8 mouse cellular contexts compared by ENCODE assay signal in the genomic region with DNA sequence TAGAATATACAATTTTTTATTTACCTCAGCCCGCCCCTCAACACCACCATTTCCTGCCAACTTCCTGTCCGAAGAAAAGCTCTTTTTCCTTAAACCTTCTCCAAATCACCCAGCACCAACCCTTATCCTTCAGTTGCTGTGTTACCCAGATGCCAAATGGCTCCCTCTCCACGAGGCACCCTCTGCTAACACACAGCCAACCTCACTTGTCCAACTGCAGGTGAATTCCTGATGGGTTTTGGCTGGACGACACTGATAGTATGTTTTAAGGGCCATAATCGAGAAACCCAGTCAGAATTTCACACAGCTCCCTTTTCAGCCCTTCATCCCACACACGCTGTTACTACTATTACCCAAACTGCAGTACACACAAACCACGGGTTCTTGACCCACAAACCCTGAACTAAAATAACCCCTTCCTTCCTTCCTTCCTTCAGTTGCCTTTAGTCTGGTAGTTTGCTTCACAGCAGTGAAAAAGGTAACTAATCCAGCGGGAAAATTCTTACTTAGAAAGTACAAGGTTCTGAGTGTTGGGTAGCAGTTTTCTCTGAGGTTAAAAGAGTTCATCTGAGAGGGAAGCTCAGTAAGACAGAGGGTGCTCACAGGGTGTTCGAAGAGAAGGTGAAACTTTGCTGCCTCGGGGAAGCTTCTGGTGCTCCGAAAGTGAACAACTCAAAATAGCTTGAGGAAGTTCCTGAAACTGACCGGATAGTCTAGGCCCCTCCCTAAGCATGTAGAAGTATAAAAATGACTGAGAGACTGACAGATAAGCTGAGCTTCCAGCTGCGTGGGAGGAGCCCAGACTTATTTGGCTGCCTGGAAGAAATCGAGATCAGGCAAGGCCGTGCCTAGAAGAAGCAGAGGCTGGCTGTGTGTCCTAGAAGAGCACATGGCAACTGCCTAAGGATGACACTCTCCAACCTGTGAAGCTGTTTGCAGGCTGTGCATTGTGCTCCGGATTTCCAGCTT. TPM values are rescaled to one million over a fixed set of nuclear protein-coding genes. Genes with fewer than 3 reads are reported as not detected.
A peak's percentile ranks its signal among the peaks of the same experiment; 100 is the strongest.
DNase-seq lines count a peak whose midpoint lies in the region; ATAC-seq and TF ChIP-seq lines count a peak whose summit lies in the region.

No protein-coding gene starts in this region.

- H3K4me1 ChIP-seq in heart, adult 2 months (ENCODE audit: control insufficient read depth, insufficient read depth, low read length) = peaks cover 3% of the 10 kb centered on the region
- peaks cover 29% of the 10 kb centered on the region for H3K4me1 ChIP-seq in forebrain, embryonic 10.5 days
- peaks cover 20% of the 10 kb centered on the region for H3K4me1 ChIP-seq in limb, embryonic 15.5 days
- peaks cover 37% of the 10 kb centered on the region for H3K4me1 ChIP-seq in neural tube, embryonic 15.5 days

- no peaks in the 10 kb centered on the region for H3K27me3 ChIP-seq in heart, adult 2 months (ENCODE audit: control insufficient read depth, insufficient read depth, low read length)
- no peaks in the 10 kb centered on the region for H3K27me3 ChIP-seq in forebrain, embryonic 10.5 days (ENCODE audit: poor library complexity, severe bottlenecking)
- H3K27me3 ChIP-seq in limb, embryonic 15.5 days = no peaks in the 10 kb centered on the region
- no peaks in the 10 kb centered on the region for H3K27me3 ChIP-seq in neural tube, embryonic 15.5 days (replicated peaks)

- TF ChIP-seq POLR2A in heart, adult 2 months (IDR thresholded peaks at IDR 0.05; ENCODE audit: insufficient read depth, low read depth, low read length) = no peak

- no peak for DNase-seq in heart, adult 2 months
- DNase-seq in heart, postnatal 25 days (ENCODE audit: low spot score) = no peak
- DNase-seq in CD4-positive helper T cell, adult 2 months (ENCODE audit: low read depth, low spot score) = peak; percentile 16
- DNase-seq in forebrain, embryonic 10.5 days (ENCODE audit: extremely low spot score, low spot score) = no peak
- no peak for DNase-seq in adrenal gland, postnatal 4 days (ENCODE audit: low spot score in 2 of 2)
- DNase-seq in gastrocnemius, postnatal 25 days = no peak

- H3K27ac ChIP-seq in heart, adult 2 months = no peak overlapping the region
- H3K27ac ChIP-seq in forebrain, embryonic 10.5 days = peak overlapping the region; percentile 91
- H3K27ac ChIP-seq in limb, embryonic 15.5 days = no peak overlapping the region
- peak overlapping the region; percentile 69 for H3K27ac ChIP-seq in neural tube, embryonic 15.5 days (replicated peaks)

- no peak for ATAC-seq in limb, embryonic 15.5 days (ENCODE audit: insufficient number of reproducible peaks, low FRiP score, low TSS enrichment, low read depth)
- 0 out of 2 replicates have a peak, but pooled peaks have one; percentile 0 for ATAC-seq in neural tube, embryonic 15.5 days (ENCODE audit: low FRiP score)

- intact Hi-C loops in heart, adult 2 months (cut with DNase I) = loop anchor here (2.0 kb wide), 1 partner anchor 14 kb away; a partner anchor contains a TSS
- intact Hi-C loops in heart, postnatal 25 days (cut with DNase I) = loop anchor here (1.0 to 5.0 kb wide), 2 partner anchors 11 to 1105 kb away; a partner anchor contains a TSS

- WGBS in heart, adult 2 months = 36% methylated on average over 16 of the region's 16 CpGs
- WGBS in forebrain, embryonic 10.5 days = 70% methylated on average over 16 of the region's 16 CpGs
- WGBS in limb, embryonic 15.5 days = 60% methylated on average over 16 of the region's 16 CpGs
- 62% methylated on average over 16 of the region's 16 CpGs for WGBS in neural tube, embryonic 15.5 days

- TF ChIP-seq CTCF in heart, adult 2 months (IDR thresholded peaks at IDR 0.05) = no peak

- peak overlapping the region; percentile 97; the same call in 1 of the 2 replicates for H3K4me3 ChIP-seq in heart, adult 2 months
- peak overlapping the region; percentile 88 for H3K4me3 ChIP-seq in forebrain, embryonic 10.5 days
- H3K4me3 ChIP-seq in limb, embryonic 15.5 days = peak overlapping the region; percentile 81; the same call in 1 of the 2 replicates
- peak overlapping the region; percentile 94 for H3K4me3 ChIP-seq in neural tube, embryonic 15.5 days (replicated peaks)

- peak overlapping the region; percentile 83 for H3K4me2 ChIP-seq in limb, embryonic 15.5 days
- H3K4me2 ChIP-seq in neural tube, embryonic 15.5 days = peak overlapping the region; percentile 87

- H3K9me3 ChIP-seq in forebrain, embryonic 10.5 days = no peaks in the 10 kb centered on the region
- H3K9me3 ChIP-seq in limb, embryonic 15.5 days = no peaks in the 10 kb centered on the region
- H3K9me3 ChIP-seq in neural tube, embryonic 15.5 days (replicated peaks) = no peaks in the 10 kb centered on the region

- no peak overlapping the region for H3K9ac ChIP-seq in heart, adult 2 months (ENCODE audit: low read depth, low read length)
- H3K9ac ChIP-seq in limb, embryonic 15.5 days = no peak overlapping the region
- peak overlapping the region; percentile 97 for H3K9ac ChIP-seq in neural tube, embryonic 15.5 days (replicated peaks)

- no peak for TF ChIP-seq EP300 in heart, adult 2 months (IDR thresholded peaks at IDR 0.05; ENCODE audit: insufficient read depth, low read depth, low read length)

- H3K79me2 ChIP-seq in heart, adult 2 months (replicated peaks; ENCODE audit: control insufficient read depth, insufficient read depth, low read length) = peaks cover 6% of the 10 kb centered on the region

- H3K36me3 ChIP-seq in heart, adult 2 months (ENCODE audit: control insufficient read depth, insufficient read depth, low read length) = no peaks in the 10 kb centered on the region
- no peaks in the 10 kb centered on the region for H3K36me3 ChIP-seq in forebrain, embryonic 10.5 days (replicated peaks)
- no peaks in the 10 kb centered on the region for H3K36me3 ChIP-seq in limb, embryonic 15.5 days
- no peaks in the 10 kb centered on the region for H3K36me3 ChIP-seq in neural tube, embryonic 15.5 days

RNA-seq across cellular contexts. Expression of a gene that starts 13.3 kb away (rescaled TPM):
- total RNA-seq in heart, adult 2 months (2021) = 10 to 100 TPM; 61.5 to 66.6 TPM
- polyA plus RNA-seq in heart, adult 2 months (2012; rRNA removed) = 29.4 and 34.1 TPM in 2 replicates
- total RNA-seq in heart, postnatal 25 days (2021) = 10 to 100 TPM; 69.9 to 70.4 TPM
- 64.2 and 67.4 TPM in 2 replicates for polyA plus RNA-seq in forebrain, embryonic 10.5 days (2016; fragmentation: Nextera tagmentation; extraction: Ambion mirVana)
- polyA plus RNA-seq in limb, embryonic 15.5 days (2015; fragmentation: Nextera tagmentation; extraction: Ambion mirVana) = 42.1 and 46.1 TPM in 2 replicates
- 40.3 and 43.9 TPM in 2 replicates for polyA plus RNA-seq in neural tube, embryonic 15.5 days (2015; fragmentation: Nextera tagmentation; extraction: Ambion mirVana)
- 10 to 100 TPM; 59.6 to 65.1 TPM for total RNA-seq in adrenal gland, postnatal 4 days (2021)
- 10 to 100 TPM; 31.9 to 32.9 TPM for total RNA-seq in gastrocnemius, postnatal 25 days (2021)

RNA-seq across cellular contexts. Expression of a gene that starts 13.4 kb away (rescaled TPM):
- total RNA-seq in heart, adult 2 months (2021) = 10 to 100 TPM; 14.0 to 14.9 TPM
- 15.8 and 23.5 TPM in 2 replicates for polyA plus RNA-seq in heart, adult 2 months (2012; rRNA removed)
- total RNA-seq in heart, postnatal 25 days (2021) = 10 to 100 TPM; 16.0 to 18.0 TPM
- 37.8 and 38.3 TPM in 2 replicates for polyA plus RNA-seq in forebrain, embryonic 10.5 days (2016; fragmentation: Nextera tagmentation; extraction: Ambion mirVana)
- polyA plus RNA-seq in limb, embryonic 15.5 days (2015; fragmentation: Nextera tagmentation; extraction: Ambion mirVana) = 36.3 and 39.3 TPM in 2 replicates
- 96.3 and 104 TPM in 2 replicates for polyA plus RNA-seq in neural tube, embryonic 15.5 days (2015; fragmentation: Nextera tagmentation; extraction: Ambion mirVana)
- total RNA-seq in adrenal gland, postnatal 4 days (2021) = 10 to 100 TPM; 46.4 TPM
- total RNA-seq in gastrocnemius, postnatal 25 days (2021) = 10 to 100 TPM in 1 of 2 experiments, 1 to 10 TPM in 1; 8.6 to 12.0 TPM

Comparison
In these comparisons a context has a peak if more than half of its experiments do, and no peak if none do; other contexts are left out.
1. H3K27ac ChIP-seq: peak in forebrain, embryonic 10.5 days (single experiment) and neural tube, embryonic 15.5 days (single experiment); none in heart, adult 2 months (single experiment) and limb, embryonic 15.5 days (single experiment).
2. Peak in every context shown above with its lines, with median percentiles within 50 percentile points of each other: H3K4me3 ChIP-seq.